Mouse (Mus musculus) MEL (cell line): ENCODE data around the gene Taf11. TPM values are rescaled to one million over a fixed set of nuclear protein-coding genes. Genes with fewer than 3 reads are reported as not detected.

Experiments
- DNase-seq: peaks from one replicate; pipeline ENCODE4 v3.0.0; 2011; ENCODE audit warnings: low read depth, low spot score
- H3K27ac ChIP-seq: 2 replicates; pipeline ENCODE4 v1.5.1; 2012; ENCODE audit warnings: low read depth, mild to moderate bottlenecking, control low read depth, low read length, moderate library complexity; ENCODE audit not compliant: control insufficient read depth
- H3K27me3 ChIP-seq, 2 experiments: fragments of 150-350 bp in 1 of 2; sonication (generic) in 1 of 2; 2 replicates each; pipeline ENCODE4 v1.6.1; 2012; ENCODE audit warnings: low read length in 2 of 2, mild to moderate bottlenecking in 2 of 2, improper control_type of control experiment in 1 of 2, moderate library complexity in 1 of 2; ENCODE audit not compliant: insufficient read depth in 2 of 2, control insufficient read depth in 1 of 2
- H3K36me3 ChIP-seq, 2 experiments: 2 replicates each; pipeline ENCODE4 v1.6.1; 2012 to 2014; ENCODE audit warnings: low read length in 2 of 2, improper control_type of control experiment in 1 of 2, inconsistent platforms in 1 of 2, mild to moderate bottlenecking in 1 of 2; ENCODE audit not compliant: insufficient read depth in 2 of 2, control insufficient read depth in 1 of 2
- H3K4me1 ChIP-seq, 2 experiments: fragments of 150-350 bp in 1 of 2; sonication (generic) in 1 of 2; 2 replicates each; pipeline ENCODE4 v1.6.1; 2012; ENCODE audit warnings: low read length in 2 of 2, improper control_type of control experiment in 1 of 2, mild to moderate bottlenecking in 1 of 2; ENCODE audit not compliant: insufficient read depth in 2 of 2, control insufficient read depth in 1 of 2
- H3K4me3 ChIP-seq, 2 experiments: fragments of 150-350 bp in 1 of 2; sonication (generic) in 1 of 2; 2 replicates each; pipeline ENCODE4 v1.5.1; 2012; ENCODE audit warnings: low read depth in 2 of 2, low read length in 2 of 2, mild to moderate bottlenecking in 2 of 2, moderate library complexity in 2 of 2, control low read depth in 1 of 2, improper control_type of control experiment in 1 of 2; ENCODE audit not compliant: control insufficient read depth in 1 of 2, insufficient read depth in 1 of 2
- H3K79me2 ChIP-seq: 2 replicates; pipeline ENCODE4 v1.6.1; 2012; ENCODE audit warnings: mild to moderate bottlenecking, low read length, moderate library complexity; ENCODE audit not compliant: control insufficient read depth, poor library complexity, insufficient read depth
- H3K9ac ChIP-seq: 2 replicates; pipeline ENCODE4 v1.6.1; 2012; ENCODE audit warnings: low read depth, mild to moderate bottlenecking, control low read depth, low read length, moderate library complexity; ENCODE audit not compliant: control insufficient read depth, poor library complexity, severe bottlenecking
- H3K9me3 ChIP-seq: fragments of 150-350 bp; sonication (generic); replicated peaks from 2 replicates; pipeline ENCODE4 v1.6.1; 2012; ENCODE audit warnings: mild to moderate bottlenecking, low read length, improper control_type of control experiment, moderate library complexity; ENCODE audit not compliant: insufficient read depth
- CHD2 ChIP-seq: IDR thresholded peaks from 2 replicates; pipeline ENCODE4 v1.6.1; 2011; ENCODE audit warnings: low read length, improper control_type of control experiment
- CTCF ChIP-seq, 3 experiments: IDR thresholded peaks in 2 of 3; conservative IDR thresholded peaks in 1 of 3; 2 replicates each; pipeline ENCODE4 v1.5.1; 2011 to 2012; ENCODE audit warnings: low read length in 3 of 3, low read depth in 2 of 3, mild to moderate bottlenecking in 2 of 3, improper control_type of control experiment in 1 of 3, inconsistent platforms in 1 of 3, mixed read lengths in 1 of 3, moderate library complexity in 1 of 3; ENCODE audit not compliant: control insufficient read depth in 1 of 3, insufficient read depth in 1 of 3, poor library complexity in 1 of 3, severe bottlenecking in 1 of 3
- E2F4 ChIP-seq: IDR thresholded peaks from 2 replicates; pipeline ENCODE4 v1.6.1; 2011; ENCODE audit warnings: low read depth, low read length, improper control_type of control experiment, borderline replicate concordance
- GATA1 ChIP-seq: IDR thresholded peaks from 2 replicates; pipeline ENCODE4 v1.6.1; 2011; ENCODE audit warnings: low read depth, low read length, improper control_type of control experiment
- HCFC1 ChIP-seq: IDR thresholded peaks from 2 replicates; pipeline ENCODE4 v1.6.1; 2012; ENCODE audit warnings: low read depth, mild to moderate bottlenecking, inconsistent platforms, low read length, improper control_type of control experiment, moderate library complexity
- KAT2A ChIP-seq: conservative IDR thresholded peaks from 2 replicates; pipeline ENCODE4 v1.6.1; 2012; ENCODE audit warnings: low read depth, low read length, improper control_type of control experiment, inconsistent platforms
- MAFK ChIP-seq: IDR thresholded peaks from 2 replicates; pipeline ENCODE4 v1.6.1; 2011; ENCODE audit warnings: low read depth, mild to moderate bottlenecking, low read length, improper control_type of control experiment, borderline replicate concordance
- MEF2A ChIP-seq: IDR thresholded peaks from 2 replicates; pipeline ENCODE4 v1.6.1; 2014; ENCODE audit warnings: low read depth, mild to moderate bottlenecking, inconsistent platforms, low read length, improper control_type of control experiment; ENCODE audit not compliant: poor library complexity, insufficient replicate concordance, severe bottlenecking; ENCODE audit errors: extremely low read depth
- NELFE ChIP-seq: IDR thresholded peaks from 2 replicates; pipeline ENCODE4 v1.6.1; 2011; ENCODE audit warnings: low read depth, low read length, improper control_type of control experiment
- NRF1 ChIP-seq: IDR thresholded peaks from 2 replicates; pipeline ENCODE4 v1.6.1; 2014; ENCODE audit warnings: low read depth, mild to moderate bottlenecking, inconsistent platforms, low read length, improper control_type of control experiment, moderate library complexity; ENCODE audit not compliant: poor library complexity, insufficient read depth, severe bottlenecking
- RCOR1 ChIP-seq: IDR thresholded peaks from 2 replicates; pipeline ENCODE4 v1.6.1; 2012; ENCODE audit warnings: low read depth, mild to moderate bottlenecking, inconsistent platforms, low read length, improper control_type of control experiment
- TAL1 ChIP-seq: IDR thresholded peaks from 2 replicates; pipeline ENCODE4 v1.6.1; 2012; ENCODE audit warnings: mild to moderate bottlenecking, inconsistent platforms, low read length, moderate library complexity, mixed read lengths
- TBP ChIP-seq: IDR thresholded peaks from 2 replicates; pipeline ENCODE4 v1.8.0; 2011; ENCODE audit warnings: low read depth, low read length, improper control_type of control experiment
- UBTF ChIP-seq: IDR thresholded peaks from 2 replicates; pipeline ENCODE4 v1.6.1; 2012; ENCODE audit warnings: low read depth, mild to moderate bottlenecking, inconsistent platforms, low read length, improper control_type of control experiment, moderate library complexity, borderline replicate concordance; ENCODE audit not compliant: insufficient read depth
- USF2 ChIP-seq, 2 experiments: IDR thresholded peaks; 2 replicates each; pipeline ENCODE4 v1.6.1; 2011 to 2012; ENCODE audit warnings: improper control_type of control experiment in 2 of 2, low read length in 2 of 2, borderline replicate concordance in 1 of 2, inconsistent platforms in 1 of 2, low read depth in 1 of 2, mild to moderate bottlenecking in 1 of 2; ENCODE audit not compliant: insufficient read depth in 1 of 2
- ZNF384 ChIP-seq: IDR thresholded peaks from 2 replicates; pipeline ENCODE4 v1.6.1; 2012; ENCODE audit warnings: low read depth, mild to moderate bottlenecking, inconsistent platforms, low read length, improper control_type of control experiment
- polyA plus RNA-seq, 2 experiments: library from polyadenylated mRNA; stranded (reverse) in 1 of 2; unstranded in 1 of 2; fragments of >175 nt in 1 of 2; fragments of >200 nt in 1 of 2; gene quantifications; 2 replicates each; pipeline versions ENCODE4 v1.2.1 to v1.2.4; 2012; ENCODE audit warnings: low replicate concordance in 2 of 2, low read depth in 1 of 2; ENCODE audit not compliant: insufficient read length in 2 of 2, insufficient read depth in 1 of 2, missing spikeins in 1 of 2
- total RNA-seq: library from RNA; depleted of rRNA; stranded (reverse); fragments of 300-350 nt; gene quantifications from 2 replicates; pipeline ENCODE4 v1.2.3, GENCODE M21; 2012

Taf11 gene
- total and polyA plus RNA-seq, 3 experiments = 45.7 to 77.8 TPM; not detected in 1

DNA sequence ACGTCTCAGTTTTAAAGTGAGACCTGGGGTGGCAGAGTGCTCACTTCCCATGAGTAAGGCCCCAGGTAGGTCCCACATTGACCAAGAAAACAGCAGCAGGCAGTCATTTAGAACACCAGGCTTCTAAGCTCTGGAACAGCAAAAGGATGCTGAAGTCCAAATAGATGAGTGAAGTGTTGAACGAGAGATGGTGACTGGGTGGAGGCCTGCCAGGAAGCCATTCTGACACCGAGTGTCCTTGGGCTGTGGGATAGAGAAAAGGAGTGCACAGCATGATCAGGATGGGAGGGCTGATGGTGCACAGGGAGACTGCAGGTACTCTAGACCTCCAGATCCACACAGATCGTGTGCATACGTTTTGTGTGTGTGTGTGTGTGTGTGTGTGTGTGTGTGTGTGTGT is 31.5 kb upstream of the Taf11 start:
- H3K4me3 ChIP-seq = no peak overlapping the region
- DNase-seq = no peak
- TF ChIP-seq GATA1 (no peak), UBTF (no peak)
- no peaks in the 10 kb centered on the region for H3K4me1 ChIP-seq
- no peaks in the 10 kb centered on the region for H3K36me3 ChIP-seq
- no peak overlapping the region for H3K27ac ChIP-seq
- H3K79me2 ChIP-seq = no peaks in the 10 kb centered on the region
- H3K27me3 ChIP-seq = no peaks in the 10 kb centered on the region
- H3K9ac ChIP-seq = no peak overlapping the region
- H3K9me3 ChIP-seq = no peaks in the 10 kb centered on the region

DNA sequence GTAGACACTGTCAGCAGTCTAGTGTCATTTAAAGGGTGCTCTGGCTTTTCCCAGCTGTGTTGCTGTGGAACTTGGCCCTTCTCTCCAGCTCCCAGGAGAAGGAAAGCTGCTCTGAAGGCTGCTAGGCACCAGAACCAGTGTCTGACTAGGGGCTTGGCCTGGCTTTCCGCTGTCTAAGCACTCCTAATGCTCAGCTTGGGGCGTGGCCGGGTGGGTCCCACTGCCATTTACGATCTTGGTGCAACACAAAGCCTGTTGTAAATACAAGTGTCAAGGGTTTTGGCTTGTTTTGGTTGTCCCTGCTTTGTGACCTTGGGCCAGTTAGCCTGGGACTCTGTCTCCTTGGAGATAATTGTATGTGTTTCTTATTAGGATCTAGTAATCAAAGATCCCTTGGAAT is 30.7 kb upstream of the Taf11 start:
- Histone ChIP-seq H3K9me3 (no peaks in the 10 kb centered on the region), H3K27me3 (no peaks in the 10 kb centered on the region), H3K4me1 (no peaks in the 10 kb centered on the region), H3K4me3 (no peak overlapping the region), H3K36me3 (no peaks in the 10 kb centered on the region), H3K9ac (no peak overlapping the region), H3K79me2 (no peaks in the 10 kb centered on the region), H3K27ac (no peak overlapping the region)
- no peak for TF ChIP-seq KAT2A
- TF ChIP-seq USF2 (IDR thresholded peaks at IDR 0.05; ENCODE audit: borderline replicate concordance in 1 of 2, insufficient read depth in 1 of 2, low read depth in 1 of 2, low read length in 2 of 2) = no peak
- no peak for TF ChIP-seq TAL1
- no peak for TF ChIP-seq TBP
- no peak for TF ChIP-seq CHD2
- no peak for TF ChIP-seq NRF1
- no peak for TF ChIP-seq MEF2A
- TF ChIP-seq MAFK = no peak
- TF ChIP-seq CTCF (IDR thresholded peaks at IDR 0.05 in 2 of 3, conservative IDR thresholded peaks at IDR 0.05 in 1 of 3; ENCODE audit: control insufficient read depth in 1 of 3, insufficient read depth in 1 of 3, low read depth in 2 of 3, low read length in 3 of 3, poor library complexity in 1 of 3, severe bottlenecking in 1 of 3) = no peak
- no peak for TF ChIP-seq HCFC1
- TF ChIP-seq RCOR1 = no peak
- no peak for TF ChIP-seq E2F4
- TF ChIP-seq GATA1 = no peak
- no peak for TF ChIP-seq ZNF384
- no peak for TF ChIP-seq NELFE
- DNase-seq = no peak
